Mouse (Mus musculus) embryonic facial prominence, embryonic 12.5 days (tissue): ENCODE measurements at regions not wholly inside any gene's neighbourhood (a gene's known extent, or its start where the extent isn't known, plus 50 kb on each side); places are given as distances from the start of the nearest gene placed in this dataset.
A peak's percentile ranks its signal among the peaks of the same experiment; 100 is the strongest.

ENCODE experiments used
- ATAC-seq: fragments of 200-750 bp; cut with Nextera tagmentation; 2 replicates; pipeline ENCODE4 v1.8.0; 2017; ENCODE audit not compliant: insufficient number of reproducible peaks, insufficient read depth, low FRiP score, low TSS enrichment
- H3K27ac ChIP-seq: fragments of 300-500 bp; sonication (generic); 2 replicates; pipeline ENCODE4 v1.5.1; 2016; ENCODE audit warnings: mild to moderate bottlenecking
- H3K27me3 ChIP-seq: fragments of 300-500 bp; sonication (generic); 2 replicates; pipeline ENCODE4 v1.6.1; 2016; ENCODE audit warnings: mild to moderate bottlenecking, moderate library complexity
- H3K36me3 ChIP-seq: fragments of 300-500 bp; sonication (generic); 2 replicates; pipeline ENCODE4 v1.6.1; 2016; ENCODE audit warnings: mild to moderate bottlenecking
- H3K4me1 ChIP-seq: fragments of 300-500 bp; sonication (generic); 2 replicates; pipeline ENCODE4 v1.6.1; 2016
- H3K4me2 ChIP-seq: fragments of 300-500 bp; sonication (generic); replicated peaks from 2 replicates; pipeline ENCODE4 v1.6.1; 2016; ENCODE audit warnings: mild to moderate bottlenecking, moderate library complexity
- H3K4me3 ChIP-seq: fragments of 300-500 bp; sonication (generic); 2 replicates; pipeline ENCODE4 v1.5.1; 2016; ENCODE audit warnings: mild to moderate bottlenecking
- H3K9ac ChIP-seq: fragments of 300-500 bp; sonication (generic); 2 replicates; pipeline ENCODE4 v1.6.1; 2016; ENCODE audit warnings: mild to moderate bottlenecking, moderate library complexity
- H3K9me3 ChIP-seq: fragments of 300-500 bp; sonication (generic); 2 replicates; pipeline ENCODE4 v1.6.1; 2016; ENCODE audit warnings: mild to moderate bottlenecking, moderate library complexity
- WGBS: fragments of 180-500 bp; shearing (Covaris S2); methylation state at CpG from one replicate; pipeline ENCODE4 v1.1.7; 2016; 5-methylcytosine and 5-hydroxymethylcytosine counted together

DNA sequence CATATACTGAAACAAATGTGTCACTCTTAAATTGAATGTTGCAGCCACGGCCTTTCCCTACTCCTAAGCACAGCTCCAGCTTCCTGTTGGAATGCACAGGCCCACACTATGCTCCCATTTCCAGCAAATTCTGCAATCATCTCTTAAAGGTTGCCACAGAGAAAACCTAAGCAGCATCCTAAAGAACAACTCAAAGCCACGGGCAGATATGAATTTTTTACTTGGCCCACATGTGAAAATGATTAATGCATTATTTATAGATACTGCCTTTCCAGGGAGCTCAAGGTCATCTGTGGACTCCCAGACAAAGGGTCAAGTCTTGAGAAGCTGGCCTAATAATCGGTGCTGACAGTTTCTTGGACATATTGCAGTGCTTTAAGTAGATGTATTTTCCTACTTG is 663.5 kb upstream of the Nrsn1 start:
- WGBS, result 28% methylated on average over 3 of the region's 3 CpGs

GRCm38 (mm10) chr13:25933246-25933645 is 662.9 kb upstream of the Nrsn1 start:
- Histone ChIP-seq H3K27me3 (no peaks in the 10 kb centered on the region), H3K4me3 (no peak overlapping the region), H3K36me3 (no peaks in the 10 kb centered on the region), H3K9ac (no peak overlapping the region), H3K4me2 (no peak overlapping the region), H3K4me1 (peaks cover 13% of the 10 kb centered on the region; the same call in 1 of the 2 replicates), H3K27ac (peak overlapping the region; percentile 63), H3K9me3 (no peaks in the 10 kb centered on the region)
- no peak for ATAC-seq
- WGBS, result 31% methylated on average over 3 of the region's 3 CpGs

More for the DNA sequence above, 663.5 kb upstream of the Nrsn1 start:
- Histone ChIP-seq H3K4me3 (no peak overlapping the region), H3K9me3 (no peaks in the 10 kb centered on the region), H3K27me3 (no peaks in the 10 kb centered on the region), H3K36me3 (no peaks in the 10 kb centered on the region), H3K4me2 (no peak overlapping the region), H3K9ac (no peak overlapping the region), H3K27ac (peak overlapping the region; percentile 63), H3K4me1 (peaks cover 13% of the 10 kb centered on the region; the same call in 1 of the 2 replicates)
- no peak for ATAC-seq

DNA sequence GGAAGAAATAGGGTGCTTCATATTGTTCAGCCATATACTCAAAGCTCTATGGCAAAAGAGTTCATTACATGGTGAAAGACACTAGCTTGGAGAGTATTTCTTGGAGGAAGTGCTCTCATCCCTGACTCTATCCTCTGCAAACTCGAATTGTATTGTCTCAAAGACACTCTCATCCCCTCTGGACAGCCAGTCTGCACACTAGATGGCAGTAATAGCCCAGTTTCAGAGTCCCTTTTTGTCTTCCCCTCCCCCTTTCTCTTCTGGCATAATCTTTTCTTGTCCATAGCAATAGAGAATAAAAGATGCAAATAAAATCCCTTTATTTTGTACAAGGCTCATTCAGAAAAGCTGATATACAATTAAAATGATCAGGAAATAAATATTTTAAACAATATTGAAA is 662.5 kb upstream of the Nrsn1 start:
- Histone ChIP-seq H3K36me3 (no peaks in the 10 kb centered on the region), H3K4me2 (no peak overlapping the region), H3K27me3 (no peaks in the 10 kb centered on the region), H3K9ac (no peak overlapping the region), H3K4me1 (peaks cover 13% of the 10 kb centered on the region; the same call in 1 of the 2 replicates), H3K4me3 (no peak overlapping the region), H3K9me3 (no peaks in the 10 kb centered on the region), H3K27ac (no peak overlapping the region)
- ATAC-seq, result peak; percentile 72; the same call in 1 of the 2 replicates
- WGBS, result 0% methylated on average over 1 of the region's 1 CpGs

DNA sequence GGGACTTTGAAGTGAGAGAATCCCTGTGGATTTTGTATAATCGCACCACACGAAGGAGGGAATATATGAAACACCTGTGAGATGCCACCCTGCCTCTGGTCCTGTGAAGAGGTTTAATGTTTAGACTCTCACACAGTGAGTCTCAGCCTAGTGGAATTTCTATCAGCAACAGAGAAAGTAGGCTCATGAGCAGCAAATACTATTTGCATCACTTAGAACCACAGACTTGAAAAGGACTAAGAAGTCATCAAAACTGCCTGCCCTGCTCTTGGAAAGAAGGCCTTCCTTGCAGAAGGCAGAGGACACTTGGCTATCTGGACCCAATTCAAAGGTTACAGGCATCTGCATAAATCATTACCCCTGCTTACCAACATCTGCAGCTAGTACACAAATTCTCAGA is 662.1 kb upstream of the Nrsn1 start:
- Histone ChIP-seq H3K36me3 (no peaks in the 10 kb centered on the region), H3K4me3 (no peak overlapping the region), H3K27me3 (no peaks in the 10 kb centered on the region), H3K9ac (no peak overlapping the region), H3K4me2 (no peak overlapping the region), H3K27ac (no peak overlapping the region), H3K9me3 (no peaks in the 10 kb centered on the region), H3K4me1 (peaks cover 13% of the 10 kb centered on the region; the same call in 1 of the 2 replicates)
- WGBS, result 41% methylated on average over 2 of the region's 2 CpGs
- ATAC-seq, result no peak

GRCm38 (mm10) chr13:25925685-25926084 is 655.4 kb upstream of the Nrsn1 start:
- no peak overlapping the region for H3K4me3 ChIP-seq
- 76% methylated on average over 5 of the region's 5 CpGs for WGBS
- no peaks in the 10 kb centered on the region for H3K27me3 ChIP-seq
- H3K27ac ChIP-seq, result no peak overlapping the region
- ATAC-seq, result no peak
- no peak overlapping the region for H3K4me2 ChIP-seq
- H3K9ac ChIP-seq, result no peak overlapping the region
- no peaks in the 10 kb centered on the region for H3K9me3 ChIP-seq
- H3K4me1 ChIP-seq, result no peaks in the 10 kb centered on the region
- no peaks in the 10 kb centered on the region for H3K36me3 ChIP-seq

- H3K4me1 ChIP-seq, result no peaks in the 10 kb centered on the region
- 86% methylated on average over 5 of the region's 5 CpGs for WGBS
- H3K36me3 ChIP-seq, result no peaks in the 10 kb centered on the region
- no peaks in the 10 kb centered on the region for H3K27me3 ChIP-seq
- no peaks in the 10 kb centered on the region for H3K9me3 ChIP-seq
- no peak for ATAC-seq
- no peak overlapping the region for H3K27ac ChIP-seq
- no peak overlapping the region for H3K4me2 ChIP-seq
- H3K9ac ChIP-seq, result no peak overlapping the region
- H3K4me3 ChIP-seq, result no peak overlapping the region
Measured at GRCm38 (mm10) chr13:25899871-25900270, 629.6 kb upstream of the Nrsn1 start.

GRCm38 (mm10) chr13:25893150-25893549 is 622.8 kb upstream of the Nrsn1 start:
- Histone ChIP-seq H3K9ac (no peak overlapping the region), H3K27me3 (no peaks in the 10 kb centered on the region), H3K4me3 (no peak overlapping the region), H3K36me3 (no peaks in the 10 kb centered on the region), H3K27ac (no peak overlapping the region), H3K9me3 (no peaks in the 10 kb centered on the region), H3K4me2 (no peak overlapping the region), H3K4me1 (no peaks in the 10 kb centered on the region)
- ATAC-seq, result no peak
- 58% methylated on average over 2 of the region's 2 CpGs for WGBS

GRCm38 (mm10) chr13:25882818-25883217 is 612.5 kb upstream of the Nrsn1 start:
- Histone ChIP-seq H3K27me3 (no peaks in the 10 kb centered on the region), H3K36me3 (no peaks in the 10 kb centered on the region), H3K4me2 (no peak overlapping the region), H3K4me3 (no peak overlapping the region), H3K27ac (no peak overlapping the region), H3K4me1 (no peaks in the 10 kb centered on the region), H3K9me3 (no peaks in the 10 kb centered on the region), H3K9ac (no peak overlapping the region)
- ATAC-seq, result no peak
- WGBS, result 85% methylated on average over 4 of the region's 4 CpGs

DNA sequence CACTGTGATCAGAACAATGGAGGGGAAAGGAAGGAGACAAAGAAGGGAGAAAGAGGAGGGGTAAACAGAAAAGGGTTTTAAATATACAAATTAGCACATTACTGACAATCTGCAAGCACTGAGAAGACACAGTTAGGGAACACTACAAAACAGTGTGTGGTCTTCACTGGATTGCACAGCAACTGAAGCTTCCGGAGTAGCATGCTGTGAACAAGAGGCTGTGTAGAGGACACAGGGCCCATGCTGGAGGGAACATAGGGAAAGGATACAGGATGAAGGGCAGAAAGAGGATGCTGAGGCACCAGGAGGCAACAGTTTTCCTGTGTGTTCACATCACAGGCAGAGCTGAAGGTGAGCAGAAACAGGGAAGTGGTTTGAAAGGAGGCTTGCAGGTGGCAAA is 598.6 kb upstream of the Nrsn1 start:
- Histone ChIP-seq H3K9ac (no peak overlapping the region), H3K4me3 (no peak overlapping the region), H3K27ac (no peak overlapping the region), H3K27me3 (no peaks in the 10 kb centered on the region), H3K4me1 (no peaks in the 10 kb centered on the region), H3K36me3 (no peaks in the 10 kb centered on the region), H3K4me2 (no peak overlapping the region), H3K9me3 (no peaks in the 10 kb centered on the region)
- WGBS, result 84% methylated on average over 1 of the region's 1 CpGs
- no peak for ATAC-seq

DNA sequence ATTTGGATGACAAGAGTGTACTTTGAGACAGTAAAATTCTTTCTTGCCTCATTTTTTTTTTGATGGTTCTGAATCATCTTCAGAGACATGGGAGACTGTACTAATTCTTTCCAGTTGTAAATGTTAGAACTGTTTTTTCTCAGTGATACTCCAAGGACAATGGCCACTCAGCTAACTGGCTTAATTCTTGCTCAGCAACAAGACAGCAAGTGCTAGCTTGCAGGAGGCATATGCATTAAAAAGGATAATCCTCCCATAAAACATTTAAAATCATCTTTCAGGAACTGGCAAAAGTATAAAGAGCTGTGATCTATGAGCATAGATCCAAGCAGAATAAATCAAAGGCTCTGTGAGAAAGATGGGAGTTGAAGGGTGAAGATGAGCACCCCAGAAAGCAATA is 587.9 kb upstream of the Nrsn1 start:
- Histone ChIP-seq H3K9ac (no peak overlapping the region), H3K4me1 (0 out of 2 replicates have a peak, but pooled peaks cover 3% of the 10 kb centered on the region), H3K9me3 (no peaks in the 10 kb centered on the region), H3K27me3 (no peaks in the 10 kb centered on the region), H3K27ac (no peak overlapping the region), H3K4me3 (no peak overlapping the region), H3K36me3 (no peaks in the 10 kb centered on the region), H3K4me2 (no peak overlapping the region)
- ATAC-seq, result no peak

DNA sequence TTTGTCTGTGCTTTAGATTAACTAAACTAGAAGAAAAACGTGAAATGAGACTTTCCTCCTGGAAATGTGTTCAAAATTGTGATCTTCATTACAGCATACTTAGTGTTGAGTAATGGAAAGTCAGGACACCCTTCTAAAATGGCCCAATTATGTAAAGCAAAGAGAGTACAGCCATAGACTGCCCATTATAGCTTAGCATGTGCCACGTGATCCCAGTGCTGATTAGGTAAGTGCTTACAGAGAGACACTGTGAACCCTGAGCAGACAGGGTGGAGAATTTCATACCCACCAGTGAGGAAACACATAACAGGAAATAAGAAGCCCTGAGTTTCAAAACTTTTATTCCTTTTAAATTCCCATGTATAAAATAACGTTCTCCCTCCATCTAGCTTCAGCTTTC is 587.3 kb upstream of the Nrsn1 start:
- Histone ChIP-seq H3K9ac (no peak overlapping the region), H3K4me2 (no peak overlapping the region), H3K36me3 (no peaks in the 10 kb centered on the region), H3K4me1 (0 out of 2 replicates have a peak, but pooled peaks cover 3% of the 10 kb centered on the region), H3K9me3 (no peaks in the 10 kb centered on the region), H3K27ac (no peak overlapping the region), H3K4me3 (no peak overlapping the region), H3K27me3 (no peaks in the 10 kb centered on the region)
- ATAC-seq, result no peak
- WGBS, result 53% methylated on average over 3 of the region's 3 CpGs

GRCm38 (mm10) chr13:25857096-25857495 is 586.8 kb upstream of the Nrsn1 start:
- Histone ChIP-seq H3K9ac (no peak overlapping the region), H3K27me3 (no peaks in the 10 kb centered on the region), H3K36me3 (no peaks in the 10 kb centered on the region), H3K9me3 (no peaks in the 10 kb centered on the region), H3K4me1 (0 out of 2 replicates have a peak, but pooled peaks cover 3% of the 10 kb centered on the region), H3K4me3 (no peak overlapping the region), H3K4me2 (no peak overlapping the region), H3K27ac (no peak overlapping the region)
- ATAC-seq, result no peak
- 79% methylated on average over 3 of the region's 3 CpGs for WGBS

- Histone ChIP-seq H3K9me3 (no peaks in the 10 kb centered on the region), H3K4me3 (no peak overlapping the region), H3K4me2 (no peak overlapping the region), H3K27ac (no peak overlapping the region), H3K27me3 (no peaks in the 10 kb centered on the region), H3K9ac (no peak overlapping the region), H3K36me3 (no peaks in the 10 kb centered on the region), H3K4me1 (0 out of 2 replicates have a peak, but pooled peaks cover 3% of the 10 kb centered on the region)
- no peak for ATAC-seq
- 86% methylated on average over 2 of the region's 2 CpGs for WGBS
Measured at GRCm38 (mm10) chr13:25856549-25856948, 586.2 kb upstream of the Nrsn1 start.
